Mouse (Mus musculus): ENCODE measurements around the gene Gm14525.
"Not testable (repeated sequence)": the region's sequence is repeated elsewhere in the genome, so short reads cannot be mapped to it uniquely, and the experiment has no call there.

The Gm14525 gene

DNA sequence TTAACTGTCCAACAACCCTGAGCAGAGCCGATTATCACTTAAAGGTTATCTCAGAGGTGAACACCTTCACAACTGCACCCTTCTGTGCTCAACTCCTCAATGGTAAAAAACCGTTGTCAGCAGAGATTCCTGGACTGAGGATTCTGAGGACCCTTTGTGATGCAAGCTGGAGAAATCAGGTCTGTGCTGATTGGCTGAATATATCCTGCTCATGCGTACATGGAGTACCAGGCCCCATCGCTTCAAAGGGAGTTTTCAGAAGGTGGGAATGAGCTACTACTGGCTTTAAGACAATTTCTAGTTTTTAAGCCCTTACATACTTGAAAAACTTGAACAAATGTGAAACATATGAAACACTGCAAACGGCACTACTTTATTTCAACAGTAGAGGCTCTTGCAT lies at the start of gene Gm14525:
TSS of gene Gm14525 (minus strand) at position 101 of the 400 bp plus-strand sequence.
- DNase-seq = not testable (repeated sequence)

Data from thymus, postnatal 4 days (tissue).